Mouse (Mus musculus) spleen, adult 2 months (tissue): ENCODE results near the gene Prl3b1.

ENCODE experiments used
- CTCF ChIP-seq: fragments of 200-500 bp; IDR thresholded peaks from 2 replicates; pipeline ENCODE4 v1.5.1; 2011; ENCODE audit warnings: mild to moderate bottlenecking, inconsistent platforms; ENCODE audit not compliant: insufficient read depth, insufficient read length, insufficient replicate concordance; ENCODE audit errors: extremely low read depth
- POLR2A ChIP-seq: fragments of 200-500 bp; IDR thresholded peaks from 2 replicates; pipeline ENCODE4 v1.6.1; 2011; ENCODE audit warnings: low read depth, low read length, inconsistent platforms

- TF ChIP-seq CTCF = no peak
- TF ChIP-seq POLR2A = no peak
These were observed 45.3 kb upstream of the Prl3b1 start, which contains the start of gene Prl3c1 for GRCm38 (mm10) chr13:27196359-27196758.
